Mouse (Mus musculus) hindbrain, embryonic 12.5 days (tissue): ENCODE results near the gene Ttc9. TPM values are rescaled to one million over a fixed set of nuclear protein-coding genes. Genes with fewer than 3 reads are reported as not detected.
A peak's percentile ranks its signal among the peaks of the same experiment; 100 is the strongest.

Experiments
- ATAC-seq: fragments of 200-750 bp; cut with Nextera tagmentation; 2 replicates; pipeline ENCODE4 v1.8.0; 2017; ENCODE audit warnings: moderate TSS enrichment; ENCODE audit not compliant: low FRiP score
- H3K27ac ChIP-seq: fragments of 300-500 bp; sonication (generic); 2 replicates; pipeline ENCODE4 v1.5.1; 2016; ENCODE audit warnings: mild to moderate bottlenecking
- H3K27me3 ChIP-seq: fragments of 300-500 bp; sonication (generic); 2 replicates; pipeline ENCODE4 v1.6.1; 2016; ENCODE audit warnings: mild to moderate bottlenecking
- H3K36me3 ChIP-seq: fragments of 300-500 bp; sonication (generic); 2 replicates; pipeline ENCODE4 v1.6.1; 2016; ENCODE audit warnings: mild to moderate bottlenecking
- H3K4me1 ChIP-seq: fragments of 300-500 bp; sonication (generic); 2 replicates; pipeline ENCODE4 v1.6.1; 2016
- H3K4me2 ChIP-seq: fragments of 300-500 bp; sonication (generic); replicated peaks from 2 replicates; pipeline ENCODE4 v1.6.1; 2016; ENCODE audit warnings: mild to moderate bottlenecking
- H3K4me3 ChIP-seq: fragments of 300-500 bp; sonication (generic); 2 replicates; pipeline ENCODE4 v1.5.1; 2016; ENCODE audit warnings: mild to moderate bottlenecking
- H3K9ac ChIP-seq: fragments of 300-500 bp; sonication (generic); 2 replicates; pipeline ENCODE4 v1.6.1; 2016; ENCODE audit warnings: mild to moderate bottlenecking, moderate library complexity
- H3K9me3 ChIP-seq: fragments of 300-500 bp; sonication (generic); replicated peaks from 2 replicates; pipeline ENCODE4 v1.6.1; 2016; ENCODE audit warnings: mild to moderate bottlenecking
- WGBS: fragments of 180-500 bp; shearing (Covaris S2); methylation state at CpG from one replicate; pipeline ENCODE4 v1.1.7; 2016; 5-methylcytosine and 5-hydroxymethylcytosine counted together
- polyA plus RNA-seq: library from polyadenylated mRNA; unstranded; fragments of >200 nt; fragmentation: Nextera tagmentation; extraction: Ambion mirVana; gene quantifications from 2 replicates; pipeline ENCODE4 v1.2.1, GENCODE M21; 2016

Gene Ttc9
- 5.5 and 6.3 TPM in 2 replicates for polyA plus RNA-seq

- under 1% methylated on average over 80 of the region's 82 CpGs for WGBS
- H3K4me1 ChIP-seq, result peaks cover 16% of the 10 kb centered on the region
- H3K36me3 ChIP-seq, result no peaks in the 10 kb centered on the region
- peaks cover 37% of the 10 kb centered on the region for H3K27me3 ChIP-seq
- no peaks in the 10 kb centered on the region for H3K9me3 ChIP-seq
- peak within 1 kb of the TSS; percentile 78 for H3K9ac ChIP-seq
- H3K27ac ChIP-seq, result peak within 1 kb of the TSS; percentile 89
- peak; percentile 87 for ATAC-seq
- H3K4me3 ChIP-seq, result peak within 1 kb of the TSS; percentile 66
- peak within 1 kb of the TSS; percentile 68 for H3K4me2 ChIP-seq
These were observed at the start of gene Ttc9 for GRCm38 (mm10) chr12:81630915-81631660. Gene Ttc9, plus strand, starts transcription at chr12:81631249.

- Histone ChIP-seq H3K4me2 (peak within 1 kb of the TSS; percentile 82), H3K27me3 (0 out of 2 replicates have a peak, but pooled peaks cover 1% of the 10 kb centered on the region), H3K9ac (peak within 1 kb of the TSS; percentile 67), H3K27ac (peak within 1 kb of the TSS; percentile 36; the same call in 1 of the 2 replicates), H3K9me3 (no peaks in the 10 kb centered on the region), H3K36me3 (peaks cover 10% of the 10 kb centered on the region), H3K4me1 (peaks cover 8% of the 10 kb centered on the region), H3K4me3 (peak within 1 kb of the TSS; percentile 70)
- WGBS, result 3% methylated on average over 36 of the region's 36 CpGs
- ATAC-seq, result peak; percentile 98
These were observed 36.0 kb upstream of the Ttc9 start, which contains the start of gene Med6 for GRCm38 (mm10) chr12:81594902-81595671. Gene Med6, minus strand, starts transcription at chr12:81595008.

DNA sequence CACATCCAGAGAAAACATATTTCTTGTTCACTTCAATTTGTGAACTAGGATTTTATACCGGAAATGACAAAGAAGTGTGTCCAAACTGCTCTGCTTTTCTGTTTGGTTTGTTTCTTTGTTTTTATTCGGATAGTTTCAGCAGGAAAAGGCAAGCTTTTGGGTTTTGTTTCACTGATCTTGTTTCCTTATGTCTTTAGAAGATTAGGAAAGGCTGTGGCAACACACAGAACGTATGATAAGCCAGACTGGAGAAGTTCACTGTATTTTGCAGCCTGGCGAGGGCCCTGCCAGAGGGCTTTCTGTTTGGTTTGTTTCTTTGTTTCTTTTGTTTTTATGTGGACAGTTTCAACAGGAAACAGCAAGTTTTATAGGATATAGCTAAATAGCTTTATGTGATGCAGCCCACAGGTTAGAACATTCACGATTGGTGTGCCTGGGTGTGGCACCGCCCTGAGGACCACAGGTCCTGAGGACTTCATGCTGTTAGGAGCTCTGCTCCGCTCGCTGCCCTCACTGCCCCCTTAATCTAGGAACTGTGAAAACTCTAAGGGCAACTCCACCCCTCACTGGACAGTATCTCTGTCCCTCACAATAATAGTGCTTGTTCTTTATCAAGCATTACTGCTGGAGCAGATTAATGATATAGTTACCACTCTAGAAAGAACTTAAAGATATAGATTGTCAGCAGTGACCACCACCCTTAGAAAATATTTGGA, 34.3 kb upstream of the Ttc9 start:
- WGBS, result 81% methylated on average over 8 of the region's 8 CpGs

DNA sequence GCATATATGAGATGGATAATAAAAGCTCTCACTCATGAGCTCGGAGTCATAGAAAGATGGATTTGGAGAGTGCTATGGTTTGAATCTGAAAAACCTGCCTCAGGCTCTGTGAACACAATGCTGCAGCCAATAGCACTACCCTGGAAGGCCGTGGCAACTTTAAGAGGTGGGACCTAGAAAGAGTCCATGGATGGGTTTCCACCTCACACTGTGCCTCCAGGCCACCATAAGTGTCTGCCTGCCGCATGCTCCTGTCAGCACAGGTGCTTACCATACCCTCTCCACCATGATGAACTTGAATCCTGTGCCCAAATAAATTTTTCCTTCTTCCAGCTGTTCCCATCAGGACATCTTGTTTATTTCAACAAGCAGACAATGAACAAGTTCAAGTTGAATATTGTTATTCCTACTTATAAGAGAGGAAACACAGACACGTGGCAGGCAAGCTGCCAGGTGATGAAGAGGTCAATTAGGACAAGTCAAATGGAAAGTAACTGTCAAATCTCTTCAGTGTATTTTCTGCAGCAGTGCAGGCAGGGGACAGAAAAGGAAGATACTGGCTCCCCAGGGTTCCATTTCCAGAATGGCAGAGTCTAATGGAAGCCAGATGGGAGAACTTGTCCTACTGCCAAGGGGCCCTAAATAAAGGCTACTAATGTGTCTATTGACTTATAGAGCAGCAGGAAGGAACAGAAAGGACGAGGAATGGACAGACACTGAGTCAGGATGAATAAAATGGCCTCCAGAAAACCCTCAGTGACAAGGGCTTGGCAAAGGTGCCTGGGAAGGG, 25.9 kb upstream of the Ttc9 start:
- H3K9ac ChIP-seq, result no peak overlapping the region
- H3K4me3 ChIP-seq, result no peak overlapping the region
- H3K36me3 ChIP-seq, result no peaks in the 10 kb centered on the region
- no peaks in the 10 kb centered on the region for H3K9me3 ChIP-seq
- H3K4me1 ChIP-seq, result no peaks in the 10 kb centered on the region
- WGBS, result 66% methylated on average over 5 of the region's 5 CpGs
- 0 out of 2 replicates have a peak, but pooled peaks cover 5% of the 10 kb centered on the region for H3K27me3 ChIP-seq
- no peak overlapping the region for H3K4me2 ChIP-seq
- no peak overlapping the region for H3K27ac ChIP-seq
- ATAC-seq, result no peak

More for the DNA sequence above, 34.3 kb upstream of the Ttc9 start:
- Histone ChIP-seq H3K27me3 (0 out of 2 replicates have a peak, but pooled peaks cover 5% of the 10 kb centered on the region), H3K4me1 (peaks cover 8% of the 10 kb centered on the region), H3K27ac (no peak overlapping the region), H3K4me3 (no peak overlapping the region), H3K9ac (no peak overlapping the region), H3K9me3 (no peaks in the 10 kb centered on the region), H3K4me2 (no peak overlapping the region), H3K36me3 (no peaks in the 10 kb centered on the region)
- ATAC-seq, result no peak

- 0 out of 2 replicates have a peak, but pooled peaks cover 2% of the 10 kb centered on the region for H3K27me3 ChIP-seq
- H3K4me2 ChIP-seq, result no peak overlapping the region
- no peak for ATAC-seq
- no peaks in the 10 kb centered on the region for H3K4me1 ChIP-seq
- no peak overlapping the region for H3K4me3 ChIP-seq
- H3K9me3 ChIP-seq, result no peaks in the 10 kb centered on the region
- no peak overlapping the region for H3K9ac ChIP-seq
- H3K27ac ChIP-seq, result no peak overlapping the region
- no peaks in the 10 kb centered on the region for H3K36me3 ChIP-seq
These were observed 21.6 kb upstream of the Ttc9 start for GRCm38 (mm10) chr12:81609445-81609844.

GRCm38 (mm10) chr12:81615807-81616206, 15.2 kb upstream of the Ttc9 start:
- H3K4me2 ChIP-seq, result no peak overlapping the region
- no peaks in the 10 kb centered on the region for H3K9me3 ChIP-seq
- H3K4me3 ChIP-seq, result no peak overlapping the region
- no peak overlapping the region for H3K9ac ChIP-seq
- H3K27ac ChIP-seq, result no peak overlapping the region
- no peaks in the 10 kb centered on the region for H3K36me3 ChIP-seq
- no peaks in the 10 kb centered on the region for H3K4me1 ChIP-seq
- 86% methylated on average over 6 of the region's 6 CpGs for WGBS
- no peak for ATAC-seq
- 0 out of 2 replicates have a peak, but pooled peaks cover 4% of the 10 kb centered on the region for H3K27me3 ChIP-seq

- WGBS, result 59% methylated on average over 7 of the region's 7 CpGs
- no peak overlapping the region for H3K9ac ChIP-seq
These were observed 14.1 kb upstream of the Ttc9 start for GRCm38 (mm10) chr12:81616980-81617379.

GRCm38 (mm10) chr12:81619302-81619701, 11.7 kb upstream of the Ttc9 start:
- 25% methylated on average over 5 of the region's 5 CpGs for WGBS

More at GRCm38 (mm10) chr12:81616980-81617379, 14.1 kb upstream of the Ttc9 start:
- Histone ChIP-seq H3K36me3 (no peaks in the 10 kb centered on the region), H3K9me3 (no peaks in the 10 kb centered on the region), H3K4me2 (no peak overlapping the region), H3K27ac (no peak overlapping the region), H3K4me1 (no peaks in the 10 kb centered on the region), H3K27me3 (0 out of 2 replicates have a peak, but pooled peaks cover 4% of the 10 kb centered on the region), H3K4me3 (no peak overlapping the region)
- no peak for ATAC-seq

GRCm38 (mm10) chr12:81623377-81623776, 7.7 kb upstream of the Ttc9 start:
- WGBS, result 67% methylated on average over 4 of the region's 4 CpGs
- no peak for ATAC-seq

More at GRCm38 (mm10) chr12:81619302-81619701, 11.7 kb upstream of the Ttc9 start:
- Histone ChIP-seq H3K9me3 (no peaks in the 10 kb centered on the region), H3K4me2 (no peak overlapping the region), H3K27ac (no peak overlapping the region), H3K9ac (no peak overlapping the region), H3K27me3 (0 out of 2 replicates have a peak, but pooled peaks cover 4% of the 10 kb centered on the region), H3K4me1 (no peaks in the 10 kb centered on the region), H3K4me3 (no peak overlapping the region), H3K36me3 (no peaks in the 10 kb centered on the region)
- ATAC-seq, result no peak

DNA sequence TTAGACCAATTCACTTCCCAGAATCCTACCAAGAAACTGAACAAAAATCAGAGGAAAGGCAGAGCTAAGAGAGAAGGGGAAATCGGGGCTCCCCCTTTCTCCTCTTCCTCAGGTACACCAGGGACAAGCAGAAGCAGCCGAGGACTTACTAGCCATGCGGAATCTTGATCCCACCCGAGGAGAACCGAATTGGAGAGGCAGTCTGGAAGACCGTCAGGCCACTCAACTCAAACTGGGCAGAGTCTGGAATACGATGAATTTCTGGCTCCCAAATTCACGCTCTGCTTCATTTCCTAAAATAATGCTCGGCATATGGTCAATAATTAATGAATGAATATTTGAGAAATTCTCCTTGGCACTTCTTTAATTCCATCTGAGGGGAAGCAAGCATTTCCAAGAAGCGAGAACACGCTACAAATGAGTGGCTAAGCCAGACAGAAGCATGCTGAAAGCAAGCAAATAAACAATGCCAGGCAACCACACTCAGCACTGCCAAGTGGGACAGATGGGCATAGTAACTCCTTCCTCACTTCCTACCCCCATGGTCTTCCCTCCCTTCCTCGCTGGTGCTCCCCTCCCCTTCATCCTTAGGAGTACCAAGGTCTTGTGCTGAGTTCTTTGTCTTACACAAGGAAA, 4.7 kb upstream of the Ttc9 start:
- Histone ChIP-seq H3K36me3 (no peaks in the 10 kb centered on the region), H3K4me3 (no peak overlapping the region), H3K27ac (no peak overlapping the region), H3K4me1 (no peaks in the 10 kb centered on the region), H3K4me2 (no peak overlapping the region), H3K9ac (no peak overlapping the region), H3K27me3 (peaks cover 22% of the 10 kb centered on the region), H3K9me3 (no peaks in the 10 kb centered on the region)
- ATAC-seq, result no peak
- WGBS, result 75% methylated on average over 12 of the region's 12 CpGs

More at GRCm38 (mm10) chr12:81623377-81623776, 7.7 kb upstream of the Ttc9 start:
- Histone ChIP-seq H3K4me3 (no peak overlapping the region), H3K4me2 (no peak overlapping the region), H3K27me3 (peaks cover 5% of the 10 kb centered on the region), H3K27ac (no peak overlapping the region), H3K36me3 (no peaks in the 10 kb centered on the region), H3K9me3 (no peaks in the 10 kb centered on the region), H3K9ac (no peak overlapping the region), H3K4me1 (no peaks in the 10 kb centered on the region)

- no peak overlapping the region for H3K4me3 ChIP-seq
- no peak for ATAC-seq
- no peaks in the 10 kb centered on the region for H3K9me3 ChIP-seq
- H3K4me2 ChIP-seq, result no peak overlapping the region
- no peak overlapping the region for H3K9ac ChIP-seq
- no peak overlapping the region for H3K27ac ChIP-seq
- no peaks in the 10 kb centered on the region for H3K36me3 ChIP-seq
- 86% methylated on average over 6 of the region's 6 CpGs for WGBS
- H3K27me3 ChIP-seq, result peaks cover 28% of the 10 kb centered on the region
- H3K4me1 ChIP-seq, result peaks cover 6% of the 10 kb centered on the region; the same call in 1 of the 2 replicates
These were observed 3.6 kb upstream of the Ttc9 start for GRCm38 (mm10) chr12:81627426-81627825.
